Mouse (Mus musculus): ENCODE results near the gene Flvcr2. TPM values are rescaled to one million over a fixed set of nuclear protein-coding genes. Genes with fewer than 3 reads are reported as not detected.

Flvcr2 gene
- polyA plus RNA-seq, 1 experiment from 2014 or later: 6.8 TPM

GRCm38 (mm10) chr12:85800031-85800430, 53.7 kb downstream of the Flvcr2 start:
- WGBS: 55% methylated on average over 9 of the region's 9 CpGs
- no peak for ATAC-seq (ENCODE audit: insufficient number of reproducible peaks, low FRiP score)
- H3K9me3 ChIP-seq (replicated peaks): no peaks in the 10 kb centered on the region
- no peak overlapping the region for H3K9ac ChIP-seq
- no peak overlapping the region for H3K27ac ChIP-seq (ENCODE audit: poor library complexity, severe bottlenecking)
- H3K27me3 ChIP-seq (replicated peaks): no peaks in the 10 kb centered on the region
- H3K4me1 ChIP-seq (replicated peaks): no peaks in the 10 kb centered on the region
- no peak overlapping the region for H3K4me2 ChIP-seq
- H3K4me3 ChIP-seq: no peak overlapping the region
- H3K36me3 ChIP-seq: no peaks in the 10 kb centered on the region

DNA sequence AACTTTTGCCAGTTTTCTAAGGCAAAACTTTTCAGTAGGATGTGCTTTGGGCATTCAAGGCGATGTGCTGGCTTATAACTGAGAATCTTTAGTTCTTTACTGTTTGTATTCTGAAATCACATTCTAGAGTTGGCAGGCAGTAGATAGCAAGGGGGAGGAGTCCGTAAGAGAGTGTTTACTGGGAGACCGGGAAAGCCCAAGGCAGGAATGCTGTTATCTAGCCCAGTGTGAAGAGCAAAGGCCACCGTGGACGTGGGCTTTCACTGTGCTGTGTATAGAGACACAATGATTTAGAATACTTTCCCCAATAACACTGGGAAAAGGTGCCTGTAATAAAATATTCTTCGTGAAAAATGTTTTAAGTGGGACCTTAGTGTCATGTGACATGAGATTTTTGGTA, 63.4 kb downstream of the Flvcr2 start:
- peak overlapping the region; percentile 15 for H3K27ac ChIP-seq (ENCODE audit: poor library complexity, severe bottlenecking)
- H3K27me3 ChIP-seq (replicated peaks): no peaks in the 10 kb centered on the region
- peak; percentile 77 for ATAC-seq (ENCODE audit: insufficient number of reproducible peaks, low FRiP score)
- no peaks in the 10 kb centered on the region for H3K9me3 ChIP-seq (replicated peaks)
- H3K9ac ChIP-seq: no peak overlapping the region
- H3K36me3 ChIP-seq: peaks cover 19% of the 10 kb centered on the region
- peak overlapping the region; percentile 31; the same call in 1 of the 2 replicates for H3K4me2 ChIP-seq
- H3K4me3 ChIP-seq: no peak overlapping the region
- WGBS: 22% methylated on average over 6 of the region's 6 CpGs
- H3K4me1 ChIP-seq (replicated peaks): peaks cover 32% of the 10 kb centered on the region

DNA sequence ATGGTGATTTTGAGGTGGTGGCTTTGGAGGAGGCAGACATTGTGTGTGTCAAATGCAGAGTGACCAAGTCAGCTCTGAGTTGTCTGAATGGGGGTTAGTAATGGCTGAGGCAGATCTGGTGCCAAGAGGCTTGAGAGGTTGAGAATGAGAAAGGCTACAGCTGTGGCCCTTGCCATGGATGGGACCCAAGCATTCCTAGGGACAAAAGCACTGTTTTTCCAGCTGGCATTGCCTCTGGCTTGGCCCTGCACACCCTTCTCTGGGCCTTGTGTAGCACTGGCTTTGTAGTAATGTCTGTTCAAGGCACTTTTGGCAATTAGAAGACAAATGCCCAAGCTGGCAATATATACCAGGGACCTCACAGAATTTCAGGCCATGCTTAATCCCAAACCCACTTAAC, 64.6 kb downstream of the Flvcr2 start:
- no peak overlapping the region for H3K27ac ChIP-seq (ENCODE audit: poor library complexity, severe bottlenecking)
- H3K27me3 ChIP-seq (replicated peaks): no peaks in the 10 kb centered on the region

GRCm38 (mm10) chr12:85811676-85812075, 65.3 kb downstream of the Flvcr2 start:
- ATAC-seq (ENCODE audit: insufficient number of reproducible peaks, low FRiP score): no peak
- Histone ChIP-seq H3K27ac (ENCODE audit: poor library complexity, severe bottlenecking) (no peak overlapping the region; the same call in 1 of the 2 replicates), H3K9ac (no peak overlapping the region), H3K9me3 (replicated peaks) (no peaks in the 10 kb centered on the region), H3K27me3 (replicated peaks) (no peaks in the 10 kb centered on the region), H3K4me3 (no peak overlapping the region), H3K4me1 (replicated peaks) (peaks cover 32% of the 10 kb centered on the region), H3K4me2 (no peak overlapping the region), H3K36me3 (peaks cover 36% of the 10 kb centered on the region)
- 93% methylated on average over 4 of the region's 4 CpGs for WGBS

More for the DNA sequence above, 64.6 kb downstream of the Flvcr2 start:
- H3K4me3 ChIP-seq: no peak overlapping the region
- no peaks in the 10 kb centered on the region for H3K9me3 ChIP-seq (replicated peaks)
- no peak overlapping the region for H3K9ac ChIP-seq
- H3K4me1 ChIP-seq (replicated peaks): peaks cover 32% of the 10 kb centered on the region
- H3K36me3 ChIP-seq: peaks cover 29% of the 10 kb centered on the region
- ATAC-seq (ENCODE audit: insufficient number of reproducible peaks, low FRiP score): no peak
- H3K4me2 ChIP-seq: no peak overlapping the region

- 35% methylated on average over 2 of the region's 2 CpGs for WGBS
- peak overlapping the region; percentile 29; the same call in 1 of the 2 replicates for H3K27ac ChIP-seq (ENCODE audit: poor library complexity, severe bottlenecking)
- H3K36me3 ChIP-seq: peaks cover 49% of the 10 kb centered on the region
Measured at GRCm38 (mm10) chr12:85813599-85813998, 67.3 kb downstream of the Flvcr2 start.

DNA sequence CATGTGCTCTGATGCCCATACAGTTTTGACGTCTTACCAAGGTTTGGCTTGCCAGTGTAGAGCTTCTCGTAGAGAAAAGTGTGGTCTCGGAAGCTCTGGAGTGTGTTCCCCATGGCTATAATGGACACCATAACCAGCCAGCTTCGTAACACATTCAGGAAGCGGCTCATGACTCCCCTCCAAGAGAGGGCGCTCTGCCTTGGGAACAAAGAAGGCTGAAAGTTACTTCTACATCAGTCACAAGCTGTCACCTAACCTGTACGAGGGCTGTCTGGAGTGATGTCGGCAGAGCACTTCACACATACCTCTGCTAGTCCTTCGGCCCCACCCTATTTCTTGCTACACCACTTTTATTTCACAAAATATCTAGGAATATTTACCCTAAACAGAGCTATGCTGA, 75.7 kb downstream of the Flvcr2 start:
- peaks cover 40% of the 10 kb centered on the region for H3K4me1 ChIP-seq (replicated peaks)
- H3K27ac ChIP-seq (ENCODE audit: poor library complexity, severe bottlenecking): no peak overlapping the region
- peaks cover 24% of the 10 kb centered on the region for H3K36me3 ChIP-seq
- H3K27me3 ChIP-seq (replicated peaks): no peaks in the 10 kb centered on the region
- ATAC-seq (ENCODE audit: insufficient number of reproducible peaks, low FRiP score): no peak
- 77% methylated on average over 9 of the region's 9 CpGs for whole genome bisulfite sequencing
- no peak overlapping the region for H3K4me2 ChIP-seq
- no peak overlapping the region for H3K4me3 ChIP-seq
- no peaks in the 10 kb centered on the region for H3K9me3 ChIP-seq (replicated peaks)
- H3K9ac ChIP-seq: no peak overlapping the region

More at GRCm38 (mm10) chr12:85813599-85813998, 67.3 kb downstream of the Flvcr2 start:
- ATAC-seq (ENCODE audit: insufficient number of reproducible peaks, low FRiP score): peak; percentile 66
- no peaks in the 10 kb centered on the region for H3K27me3 ChIP-seq (replicated peaks)
- no peak overlapping the region for H3K4me3 ChIP-seq
- no peak overlapping the region for H3K4me2 ChIP-seq
- no peak overlapping the region for H3K9ac ChIP-seq
- no peaks in the 10 kb centered on the region for H3K9me3 ChIP-seq (replicated peaks)
- peaks cover 38% of the 10 kb centered on the region for H3K4me1 ChIP-seq (replicated peaks)

- under 1% methylated on average over 67 of the region's 67 CpGs for WGBS
Measured at GRCm38 (mm10) chr12:85824438-85825264, 78.3 kb downstream of the Flvcr2 start, which contains the start of the genes Erg28 and Ttll5. TSS of gene Erg28 (minus strand) at chr12:85824550. TSS of gene Ttll5 (plus strand) at chr12:85824659.

DNA sequence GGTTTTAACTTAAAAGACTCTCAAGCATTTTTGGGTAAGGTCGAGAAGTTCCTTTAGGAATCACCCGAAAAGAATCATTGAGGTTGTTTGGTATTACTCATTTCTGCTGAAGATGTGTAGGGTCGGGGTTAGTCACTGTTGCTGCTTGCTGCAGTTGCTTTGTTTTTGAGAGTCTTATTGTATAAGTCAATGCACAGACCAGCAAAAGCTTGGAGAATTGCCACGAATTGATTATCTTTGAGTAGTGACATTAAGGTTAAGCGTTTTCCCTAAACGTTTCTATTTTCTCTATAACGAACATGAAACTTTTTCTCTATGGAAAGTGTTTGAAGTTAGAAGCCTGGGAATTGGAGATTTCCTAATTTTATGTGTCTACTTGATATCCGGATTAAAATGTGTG, 79.0 kb downstream of the Flvcr2 start:
- H3K9me3 ChIP-seq (replicated peaks): no peaks in the 10 kb centered on the region
- H3K4me3 ChIP-seq: peak overlapping the region; percentile 66
- peak overlapping the region; percentile 81 for H3K9ac ChIP-seq
- H3K36me3 ChIP-seq: peaks cover 28% of the 10 kb centered on the region
- no peaks in the 10 kb centered on the region for H3K27me3 ChIP-seq (replicated peaks)
- no peak for ATAC-seq (ENCODE audit: insufficient number of reproducible peaks, low FRiP score)
- H3K4me1 ChIP-seq (replicated peaks): peaks cover 18% of the 10 kb centered on the region
- 8% methylated on average over 8 of the region's 8 CpGs for WGBS
- H3K27ac ChIP-seq (ENCODE audit: poor library complexity, severe bottlenecking): peak overlapping the region; percentile 90
- H3K4me2 ChIP-seq: peak overlapping the region; percentile 77

More at GRCm38 (mm10) chr12:85824438-85825264, 78.3 kb downstream of the Flvcr2 start, which contains the start of the genes Erg28 and Ttll5:
- peak; percentile 97 for ATAC-seq (ENCODE audit: insufficient number of reproducible peaks, low FRiP score)
- H3K9ac ChIP-seq: peak within 1 kb of the TSS; percentile 81
- peaks cover 25% of the 10 kb centered on the region for H3K36me3 ChIP-seq
- no peaks in the 10 kb centered on the region for H3K9me3 ChIP-seq (replicated peaks)
- peak within 1 kb of the TSS; percentile 90 for H3K27ac ChIP-seq (ENCODE audit: poor library complexity, severe bottlenecking)
- peak within 1 kb of the TSS; percentile 66 for H3K4me3 ChIP-seq
- H3K4me2 ChIP-seq: peak within 1 kb of the TSS; percentile 77
- H3K4me1 ChIP-seq (replicated peaks): peaks cover 24% of the 10 kb centered on the region
- H3K27me3 ChIP-seq (replicated peaks): no peaks in the 10 kb centered on the region

DNA sequence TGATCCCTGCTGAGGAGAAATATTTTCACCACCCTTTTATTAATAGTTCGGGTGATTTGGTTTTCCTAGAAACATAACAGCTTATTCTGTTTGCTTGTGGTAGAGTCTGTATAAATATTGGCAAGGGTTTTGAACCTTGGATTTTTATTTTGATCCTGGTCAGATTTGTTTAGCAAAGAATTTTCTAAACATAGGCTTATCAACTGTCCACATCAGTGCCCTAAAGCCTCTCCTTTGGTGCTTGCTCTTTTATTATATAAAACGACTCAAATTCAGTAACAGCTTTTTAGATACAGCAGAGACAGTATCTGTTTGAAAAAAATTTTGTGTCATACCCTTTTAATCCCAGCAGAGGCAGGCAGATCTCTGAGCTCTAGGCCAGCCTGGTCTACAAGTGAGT, 79.5 kb downstream of the Flvcr2 start:
- no peaks in the 10 kb centered on the region for H3K27me3 ChIP-seq (replicated peaks)
- peaks cover 28% of the 10 kb centered on the region for H3K36me3 ChIP-seq
- H3K9me3 ChIP-seq (replicated peaks): no peaks in the 10 kb centered on the region
- no peak overlapping the region for H3K27ac ChIP-seq (ENCODE audit: poor library complexity, severe bottlenecking)
- H3K4me2 ChIP-seq: no peak overlapping the region
- H3K4me1 ChIP-seq (replicated peaks): peaks cover 18% of the 10 kb centered on the region
- no peak overlapping the region for H3K9ac ChIP-seq
- no peak for ATAC-seq (ENCODE audit: insufficient number of reproducible peaks, low FRiP score)
- no peak overlapping the region for H3K4me3 ChIP-seq
- WGBS: 68% methylated on average over 2 of the region's 2 CpGs

DNA sequence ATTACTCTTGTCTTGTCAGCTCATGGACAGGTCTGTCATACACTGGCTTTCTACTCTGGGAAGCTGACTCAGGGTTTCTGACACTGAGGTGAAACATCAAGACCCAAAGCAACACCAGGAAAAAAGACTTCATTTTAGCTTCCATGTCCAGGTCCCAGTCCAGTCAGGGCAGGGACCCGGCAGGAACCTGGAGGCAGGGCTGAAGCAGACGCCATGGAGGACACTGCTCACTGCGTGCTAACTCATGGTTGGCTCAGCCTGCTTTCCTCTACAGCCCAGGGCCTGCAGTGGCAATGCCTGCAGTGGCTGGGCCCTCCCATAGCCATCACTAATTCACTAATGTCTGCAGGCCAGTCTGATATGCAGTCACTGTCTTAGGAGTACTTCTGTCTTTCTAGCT, 82.5 kb downstream of the Flvcr2 start:
- Histone ChIP-seq H3K4me1 (replicated peaks) (peaks cover 2% of the 10 kb centered on the region), H3K27ac (ENCODE audit: poor library complexity, severe bottlenecking) (no peak overlapping the region), H3K27me3 (replicated peaks) (no peaks in the 10 kb centered on the region), H3K36me3 (peaks cover 43% of the 10 kb centered on the region), H3K4me3 (no peak overlapping the region), H3K9me3 (replicated peaks) (no peaks in the 10 kb centered on the region), H3K4me2 (no peak overlapping the region), H3K9ac (no peak overlapping the region)
- 88% methylated on average over 3 of the region's 3 CpGs for WGBS
- no peak for ATAC-seq (ENCODE audit: insufficient number of reproducible peaks, low FRiP score)

GRCm38 (mm10) chr12:85829866-85830265, 83.5 kb downstream of the Flvcr2 start:
- Histone ChIP-seq H3K4me3 (no peak overlapping the region), H3K27me3 (replicated peaks) (no peaks in the 10 kb centered on the region), H3K36me3 (peaks cover 43% of the 10 kb centered on the region), H3K9me3 (replicated peaks) (no peaks in the 10 kb centered on the region), H3K9ac (no peak overlapping the region), H3K4me1 (replicated peaks) (no peaks in the 10 kb centered on the region), H3K27ac (ENCODE audit: poor library complexity, severe bottlenecking) (no peak overlapping the region), H3K4me2 (no peak overlapping the region)
- no peak for ATAC-seq (ENCODE audit: insufficient number of reproducible peaks, low FRiP score)
- 83% methylated on average over 3 of the region's 3 CpGs for WGBS

Measured in heart, embryonic 12.5 days (tissue).